38 mouse cellular contexts compared by ENCODE assay signal in the genomic region with DNA sequence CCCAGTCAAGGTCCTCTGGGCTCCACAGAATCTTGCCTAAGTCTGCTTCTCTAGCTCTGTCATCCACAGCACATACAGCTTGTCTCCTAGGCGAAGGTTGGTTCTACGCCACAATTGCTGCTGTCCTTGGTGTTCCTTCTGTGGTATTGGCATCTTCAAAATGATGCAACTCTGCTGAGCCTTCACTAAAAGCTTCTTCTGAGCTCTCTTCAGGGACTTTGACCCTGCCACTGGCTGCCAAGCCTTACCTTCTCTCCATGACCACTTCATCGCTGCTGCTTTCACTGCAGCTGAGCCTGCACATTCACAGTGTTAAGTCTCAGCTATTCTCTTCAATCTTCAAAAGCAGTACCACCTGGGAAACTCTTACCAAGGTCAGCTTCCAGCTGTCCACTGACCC. TPM values are rescaled to one million over a fixed set of nuclear protein-coding genes. Genes with fewer than 3 reads are reported as not detected.
DNase-seq lines count a peak whose midpoint lies in the region; ATAC-seq lines count a peak whose summit lies in the region.
"Had no signal": no experiment of that assay in that cellular context is flagged by ENCODE, and none has a peak within 500 bp of the region (broad histone marks: within the 10 kb centered on the region; RNA-seq: fewer than 3 reads in every experiment).

No protein-coding gene starts in this region.

- no peak for ATAC-seq in kidney, embryonic 16.5 days (ENCODE audit: low FRiP score, low TSS enrichment)
- ATAC-seq: CD4-positive, CD25-positive, alpha-beta regulatory T cell, adult 4 months; forebrain, postnatal 0 days; inflammation-experienced regulatory T-cells, adult 6 months; liver, embryonic 12.5 days; lung, postnatal 0 days had no signal

- H3K9me3 ChIP-seq in kidney, embryonic 16.5 days (ENCODE audit: low read length) = no peaks in the 10 kb centered on the region
- H3K9me3 ChIP-seq: embryonic facial prominence, embryonic 10.5 days; embryonic facial prominence, embryonic 15.5 days; forebrain, embryonic 12.5 days; hindbrain, embryonic 10.5 days; hindbrain, embryonic 15.5 days; limb, embryonic 13.5 days; liver, embryonic 12.5 days; megakaryocyte, embryonic 14.5 days; midbrain, embryonic 12.5 days; neural tube, embryonic 13.5 days had no signal

- H3K4me2 ChIP-seq in kidney, embryonic 16.5 days (replicated peaks; ENCODE audit: low read depth, low read length) = no peak overlapping the region
- H3K4me2 ChIP-seq: embryonic facial prominence, embryonic 15.5 days; forebrain, embryonic 12.5 days; hindbrain, embryonic 15.5 days; limb, embryonic 13.5 days; liver, embryonic 12.5 days; midbrain, embryonic 12.5 days; neural tube, embryonic 13.5 days had no signal

- no peak overlapping the region for H3K9ac ChIP-seq in kidney, embryonic 16.5 days (replicated peaks; ENCODE audit: low read length)
- H3K9ac ChIP-seq: embryonic facial prominence, embryonic 15.5 days; forebrain, embryonic 12.5 days; forebrain, postnatal 0 days; hindbrain, embryonic 15.5 days; limb, embryonic 13.5 days; liver, embryonic 12.5 days; midbrain, embryonic 12.5 days; neural tube, embryonic 13.5 days had no signal

- H3K27ac ChIP-seq in kidney, embryonic 16.5 days (ENCODE audit: low read length) = no peak overlapping the region
- H3K27ac ChIP-seq: embryonic facial prominence, embryonic 10.5 days; embryonic facial prominence, embryonic 15.5 days; forebrain, embryonic 12.5 days; hindbrain, embryonic 10.5 days; hindbrain, embryonic 15.5 days; left cerebral cortex, adult 2 months; limb, embryonic 13.5 days; liver, embryonic 12.5 days; midbrain, embryonic 12.5 days; neural tube, embryonic 13.5 days had no signal

- no peaks in the 10 kb centered on the region for H3K27me3 ChIP-seq in kidney, embryonic 16.5 days (ENCODE audit: insufficient read depth, low read length)
- H3K27me3 ChIP-seq: embryonic facial prominence, embryonic 15.5 days; forebrain, embryonic 12.5 days; hindbrain, embryonic 15.5 days; limb, embryonic 13.5 days; liver, embryonic 12.5 days; megakaryocyte, embryonic 14.5 days; midbrain, embryonic 12.5 days; neural tube, embryonic 13.5 days had no signal

- peak; percentile 10 to 16 for DNase-seq in adrenal gland, postnatal 36 days
- no peak for DNase-seq in adrenal gland, adult 18-20 months (ENCODE audit: low spot score in 2 of 2)
- peak; percentile 70 to 78 for DNase-seq in kidney, adult 8-10 months
- peak; percentile 54 for DNase-seq in kidney, postnatal 14 days
- DNase-seq in gastrocnemius, postnatal 25 days = no peak
- no peak for DNase-seq in embryo, embryonic 9.5 days (ENCODE audit: extremely low spot score)
- DNase-seq: adrenal gland, postnatal 10 days; cerebellum, adult 2 months; cerebellum, postnatal 14 days; forebrain, postnatal 0 days; heart, postnatal 14 days; lung, adult 18-20 months; lung, postnatal 4 days; thymus, adult 2 months; thymus, postnatal 36 days had no signal

- 95% methylated on average over 3 of the region's 3 CpGs for WGBS in kidney, embryonic 16.5 days

- H3K36me3 ChIP-seq in kidney, embryonic 16.5 days (ENCODE audit: insufficient read depth, low read length) = peaks cover 5% of the 10 kb centered on the region; the same call in 1 of the 2 replicates
- H3K36me3 ChIP-seq: forebrain, embryonic 12.5 days; midbrain, embryonic 12.5 days had no signal

- H3K4me1 ChIP-seq in kidney, embryonic 16.5 days (ENCODE audit: insufficient read depth, low read length) = no peaks in the 10 kb centered on the region; the same call in 1 of the 2 replicates
- H3K4me1 ChIP-seq: embryonic facial prominence, embryonic 10.5 days; embryonic facial prominence, embryonic 15.5 days; hindbrain, embryonic 10.5 days; limb, embryonic 13.5 days had no signal

- no peak overlapping the region for H3K4me3 ChIP-seq in kidney, embryonic 16.5 days (ENCODE audit: low read length)
- H3K4me3 ChIP-seq: embryonic facial prominence, embryonic 10.5 days; embryonic facial prominence, embryonic 15.5 days; forebrain, embryonic 12.5 days; hindbrain, embryonic 10.5 days; hindbrain, embryonic 15.5 days; left cerebral cortex, adult 2 months; limb, embryonic 13.5 days; liver, embryonic 12.5 days; megakaryocyte, embryonic 14.5 days; midbrain, embryonic 12.5 days; myocyte; neural tube, embryonic 13.5 days had no signal

RNA-seq across cellular contexts. Expression of gene Gbf1, which starts 29.9 kb away (rescaled TPM):
- total RNA-seq in adrenal gland, postnatal 36 days (2021) = 10 to 100 TPM; 60.6 to 77.4 TPM
- 10 to 100 TPM; 67.8 to 82.5 TPM for total RNA-seq in adrenal gland, adult 18-20 months (2021)
- 40.5 and 43.0 TPM in 2 replicates for polyA plus RNA-seq in kidney, embryonic 16.5 days (2015; fragmentation: Nextera tagmentation; extraction: Ambion mirVana)
- total RNA-seq in gastrocnemius, postnatal 25 days (2021) = 10 to 100 TPM; 47.4 to 48.3 TPM

RNA-seq across cellular contexts. Expression of gene Pitx3, which starts 34.1 kb away (rescaled TPM):
- under 1 TPM in 1 of 2 experiments, not detected in 1; 0.26 TPM for total RNA-seq in adrenal gland, postnatal 36 days (2021)
- not detected for total RNA-seq in adrenal gland, adult 18-20 months (2021)
- polyA plus RNA-seq in kidney, embryonic 16.5 days (2015; fragmentation: Nextera tagmentation; extraction: Ambion mirVana) = 0.26 TPM in 1 of 2 replicates, not detected in the other
- 10 to 100 TPM in 1 of 2 experiments, 1 to 10 TPM in 1; 9.9 to 12.7 TPM for total RNA-seq in gastrocnemius, postnatal 25 days (2021)
- total RNA-seq: forebrain, postnatal 0 days; granulocyte monocyte progenitor cell, adult 5-6 weeks; layer of hippocampus, adult 18-20 months; layer of hippocampus, postnatal 10 days; left cerebral cortex, adult 2 months; left cerebral cortex, postnatal 25 days had no signal
- polyA plus RNA-seq: CD4-positive, CD25-positive, alpha-beta regulatory T cell, adult 4 months; hindbrain, embryonic 10.5 days; inflammation-experienced regulatory T-cells, adult 6 months; lung, postnatal 0 days had no signal

RNA-seq across cellular contexts. Expression of gene Elovl3, which starts 50.5 kb away (rescaled TPM):
- total RNA-seq in adrenal gland, postnatal 36 days (2021) = 10 to 100 TPM in 1 of 2 experiments, 1 to 10 TPM in 1; 6.1 to 26.5 TPM
- total RNA-seq in adrenal gland, adult 18-20 months (2021) = 10 to 100 TPM; 84.8 to 94.1 TPM
- not detected in 2 replicates for polyA plus RNA-seq in kidney, embryonic 16.5 days (2015; fragmentation: Nextera tagmentation; extraction: Ambion mirVana)
- total RNA-seq in gastrocnemius, postnatal 25 days (2021) = not detected
- total RNA-seq: forebrain, postnatal 0 days; gastrocnemius, adult 8-10 months; granulocyte monocyte progenitor cell, adult 5-6 weeks; layer of hippocampus, adult 18-20 months; layer of hippocampus, postnatal 10 days; left cerebral cortex, adult 2 months; left cerebral cortex, postnatal 25 days had no signal
- polyA plus RNA-seq: CD4-positive, CD25-positive, alpha-beta regulatory T cell, adult 4 months; cerebellum, adult 2 months; cortical plate, adult 2 months; embryonic facial prominence, embryonic 10.5 days; forebrain, embryonic 12.5 days; heart, embryonic 14.5 days; hindbrain, embryonic 10.5 days; inflammation-experienced regulatory T-cells, adult 6 months; liver, embryonic 12.5 days; lung, postnatal 0 days; neural tube, embryonic 13.5 days had no signal

Comparison
In these comparisons a context has a peak if more than half of its experiments do, and no peak if none do; other contexts are left out.
1. DNase-seq: peak in adrenal gland, postnatal 36 days (2 of 2), kidney, adult 8-10 months (2 of 2) and kidney, postnatal 14 days (single experiment); none in adrenal gland, adult 18-20 months (0 of 2), gastrocnemius, postnatal 25 days (single experiment) and embryo, embryonic 9.5 days (single experiment).
2. RNA of gene Pitx3, which starts 34.1 kb away (total RNA-seq): 9.9 to 12.7 TPM in gastrocnemius, postnatal 25 days; 0.26 TPM in adrenal gland, postnatal 36 days and not detected in adrenal gland, adult 18-20 months; every median in the first group is over 4 times any median in the second.
3. RNA of gene Elovl3, which starts 50.5 kb away (total RNA-seq): 84.8 to 94.1 TPM in adrenal gland, adult 18-20 months and 6.1 to 26.5 TPM in adrenal gland, postnatal 36 days; not detected in gastrocnemius, postnatal 25 days; every median in the first group is over 4 times any median in the second.